Mouse (Mus musculus) liver, adult 10 weeks (tissue): ENCODE data around the gene Eng. TPM values are rescaled to one million over a fixed set of nuclear protein-coding genes. Genes with fewer than 3 reads are reported as not detected.

ENCODE experiments used
- polyA plus RNA-seq: library from polyadenylated mRNA; stranded (reverse); fragments of 350-450 nt; fragmentation: Illumina TruSeq; extraction: RNeasy Lipid Tissue Mini Kit (QIAGEN cat#74804); gene quantifications from one replicate; pipeline ENCODE4 v1.2.3, GENCODE M21; 2014; ENCODE audit warnings: low read depth, low replicate concordance

Eng gene
- 2.6 TPM for polyA plus RNA-seq

DNA sequence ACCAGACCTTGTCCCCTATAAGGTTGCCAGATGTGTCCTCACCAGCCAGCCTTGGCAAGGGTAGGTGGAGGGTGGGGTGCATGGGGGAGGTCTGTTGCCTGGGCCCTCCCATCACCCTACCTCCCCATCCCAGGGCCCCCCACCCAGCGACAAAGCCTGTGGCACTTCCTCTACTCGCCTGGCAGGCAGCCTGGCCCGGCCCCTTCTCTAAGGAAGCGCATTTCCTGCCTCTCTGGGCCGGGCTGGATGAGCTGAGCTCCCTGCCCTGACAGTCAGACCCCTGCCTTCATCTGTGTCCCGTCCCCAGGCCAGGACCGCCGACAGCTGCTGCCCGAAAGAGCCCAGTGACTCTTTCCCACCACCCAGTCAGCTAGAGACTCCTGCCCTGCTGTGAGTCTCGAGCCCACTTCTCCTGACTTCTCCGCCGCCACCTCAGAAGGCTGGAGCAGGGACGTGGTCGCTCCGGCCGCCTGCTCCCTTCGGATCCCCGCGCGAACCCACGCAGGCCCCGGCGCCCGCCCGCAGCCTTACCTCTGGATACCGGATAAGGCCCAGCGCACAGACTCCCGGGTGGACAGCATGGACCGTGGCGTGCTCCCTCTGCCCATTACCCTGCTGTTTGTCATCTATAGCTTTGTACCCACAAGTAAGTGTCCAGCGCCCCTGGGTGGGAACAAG is at the start of gene Eng:
Gene Eng (plus strand): TSS at position 217 of the 678 bp plus-strand sequence.

DNA sequence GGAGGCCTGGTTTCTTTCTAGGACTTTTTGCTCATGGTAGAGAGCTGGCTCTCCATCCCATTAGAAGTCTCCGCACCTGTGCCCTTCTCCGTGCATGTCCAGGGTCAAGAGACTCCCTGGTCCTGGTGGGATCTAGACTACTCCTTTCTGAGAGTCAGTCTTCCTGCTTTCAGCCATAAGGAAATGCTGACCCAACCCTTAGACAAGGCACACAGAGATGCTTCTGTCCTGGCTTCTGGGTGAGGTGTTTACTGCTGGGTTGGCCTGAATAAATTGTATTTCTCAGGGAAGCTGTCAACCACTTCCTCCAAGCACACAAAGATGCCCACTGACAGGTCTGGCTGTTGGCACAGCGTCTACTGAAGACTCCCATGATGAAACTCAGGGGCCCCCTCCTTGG is 47.0 kb upstream of the Eng start, which contains the start of gene St6galnac6:
Gene St6galnac6 (plus strand): TSS at position 301 of the 400 bp plus-strand sequence.

GRCm38 (mm10) chr2:32621517-32621859 is 24.9 kb upstream of the Eng start, which contains the start of gene Ak1:
TSS of gene Ak1 (plus strand) at chr2:32621758.

GRCm38 (mm10) chr2:32704021-32704421 is 57.6 kb downstream of the Eng start, which contains the start of gene Fpgs:
TSS of gene Fpgs (minus strand) at chr2:32704145.

GRCm38 (mm10) chr2:32712934-32713817 is 66.8 kb downstream of the Eng start, which contains the start of gene Cdk9:
TSS of gene Cdk9 (minus strand) at chr2:32713076.

DNA sequence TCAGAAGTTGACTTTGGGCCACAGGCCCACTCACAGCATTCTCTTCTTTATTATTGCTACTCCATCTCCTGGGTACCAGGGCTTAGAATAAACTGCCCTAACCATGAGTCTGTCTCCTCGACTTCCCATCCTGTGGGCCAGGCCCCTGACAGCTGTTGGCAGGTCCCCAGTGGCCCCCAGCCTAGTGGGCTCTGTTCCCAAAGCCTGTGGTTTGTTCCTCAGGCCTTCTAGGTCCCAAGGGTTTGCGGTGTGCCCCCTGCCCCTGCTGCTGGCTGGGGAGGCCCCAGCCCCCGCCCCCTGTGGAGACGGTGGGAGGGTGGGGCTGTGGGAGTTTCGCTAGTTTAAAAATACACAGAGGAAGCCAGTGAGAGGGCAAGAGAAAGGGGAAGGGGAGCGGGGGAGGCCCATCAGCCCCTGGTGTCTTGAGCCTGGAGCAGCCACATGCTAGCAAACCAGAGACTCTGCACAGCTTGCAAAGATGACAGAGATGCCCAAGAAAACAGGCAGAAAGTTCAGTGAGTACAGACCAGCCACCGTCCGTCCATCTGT is 74.4 kb downstream of the Eng start, which contains the start of gene Sh2d3c:
Gene Sh2d3c (plus strand): TSS at position 375 of the 549 bp plus-strand sequence.

Other genes starting within 250 kb of the Eng start
- gene Naif1, start 196.1 kb upstream of the Eng start, polyA plus RNA-seq: 0.58 TPM
- 43.9 TPM for gene Slc25a25, start 195.2 kb upstream of the Eng start, polyA plus RNA-seq
- 3.7 TPM for gene Fam102a, start 111.3 kb upstream of the Eng start, polyA plus RNA-seq
- 3.4 TPM for gene Dpm2, start 75.7 kb upstream of the Eng start, polyA plus RNA-seq
- gene Pip5kl1, start 71.8 kb upstream of the Eng start, polyA plus RNA-seq: not detected
- not detected for gene 9430097D07Rik, start 70.9 kb upstream of the Eng start, polyA plus RNA-seq
- 0.13 TPM for gene St6galnac4, start 59.5 kb upstream of the Eng start, polyA plus RNA-seq
- gene St6galnac6, start 46.9 kb upstream of the Eng start, polyA plus RNA-seq: 9.5 TPM
- not detected for gene Ak1, start 24.8 kb upstream of the Eng start, polyA plus RNA-seq
- gene Fpgs, start 57.5 kb downstream of the Eng start, polyA plus RNA-seq: 20.6 TPM
- gene Cdk9, start 66.5 kb downstream of the Eng start, polyA plus RNA-seq: 18.5 TPM
- 0.11 TPM for gene Sh2d3c, start 74.5 kb downstream of the Eng start, polyA plus RNA-seq
- not detected for gene 6330409D20Rik, start 94.4 kb downstream of the Eng start, polyA plus RNA-seq
- 2.4 TPM for gene Tor2a, start 110.6 kb downstream of the Eng start, polyA plus RNA-seq
- gene Ttc16, start 129.0 kb downstream of the Eng start, polyA plus RNA-seq: not detected
- gene Ptrh1, start 129.2 kb downstream of the Eng start, polyA plus RNA-seq: not detected
- gene Cfap157, start 137.8 kb downstream of the Eng start, polyA plus RNA-seq: not detected
- 0.74 TPM for gene Stxbp1, start 200.7 kb downstream of the Eng start, polyA plus RNA-seq
- gene Fam129b, start 229.5 kb downstream of the Eng start, polyA plus RNA-seq: 0.42 TPM